Mouse (Mus musculus): ENCODE data around the gene P3h1. TPM values are rescaled to one million over a fixed set of nuclear protein-coding genes. Genes with fewer than 3 reads are reported as not detected.

Gene P3h1
- polyA plus RNA-seq, 1 experiment = 42.4 TPM

DNA sequence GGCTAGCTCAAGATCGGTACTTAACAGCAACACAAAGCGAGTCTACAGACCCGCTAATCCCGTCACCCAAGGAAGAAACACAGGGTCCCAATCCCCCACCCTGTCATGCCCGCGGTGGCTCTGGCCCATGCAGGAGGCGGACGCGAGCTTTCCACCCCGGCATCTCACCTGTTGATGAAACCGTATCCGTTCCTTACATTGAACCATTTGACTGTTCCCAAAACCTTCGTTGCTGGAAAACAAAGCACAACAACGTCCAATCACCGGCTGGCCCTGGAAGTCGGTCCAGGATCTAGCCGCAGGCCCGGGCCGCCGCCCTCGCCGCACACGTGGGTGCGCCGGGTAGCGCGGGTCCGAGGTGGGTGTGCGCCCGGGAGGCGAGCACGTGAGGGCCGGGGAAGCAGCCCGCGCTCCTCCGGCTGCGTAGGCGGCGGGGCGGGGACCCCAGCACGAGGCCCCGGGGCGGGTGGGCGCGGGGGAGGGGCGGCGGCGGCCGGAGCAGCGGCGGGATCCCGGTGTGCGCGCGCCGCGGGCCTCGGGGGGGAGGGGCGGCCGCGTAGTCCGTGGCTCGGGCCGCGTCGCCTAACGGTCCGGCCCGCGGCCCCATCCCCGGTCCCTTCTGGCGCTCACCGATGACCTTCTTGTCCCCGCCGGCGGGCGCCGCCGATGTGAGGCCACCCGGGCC, 61.0 kb downstream of the P3h1 start:
- peak overlapping the region; percentile 92 for H3K4me2 ChIP-seq (ENCODE audit: low read depth)
- H3K36me3 ChIP-seq (ENCODE audit: control insufficient read depth, insufficient read depth) = peaks cover 16% of the 10 kb centered on the region
- H3K79me2 ChIP-seq (ENCODE audit: control insufficient read depth, insufficient read depth) = peaks cover 54% of the 10 kb centered on the region
- peak overlapping the region; percentile 86 for H3K4me3 ChIP-seq
- H3K27me3 ChIP-seq (ENCODE audit: control insufficient read depth, insufficient read depth, insufficient read length) = no peaks in the 10 kb centered on the region
- TF ChIP-seq TCF12 (IDR thresholded peaks at IDR 0.05; ENCODE audit: insufficient read depth, poor library complexity, severe bottlenecking) (no peak), POLR2AphosphoS2 (IDR thresholded peaks at IDR 0.05; ENCODE audit: insufficient read length, low read depth) (peak; percentile 58), POLR2A (IDR thresholded peaks at IDR 0.05; ENCODE audit: insufficient read length, low read depth) (peak; percentile 42)
- H3ac ChIP-seq (ENCODE audit: control insufficient read depth, insufficient read length) = peak overlapping the region; percentile 99

DNA sequence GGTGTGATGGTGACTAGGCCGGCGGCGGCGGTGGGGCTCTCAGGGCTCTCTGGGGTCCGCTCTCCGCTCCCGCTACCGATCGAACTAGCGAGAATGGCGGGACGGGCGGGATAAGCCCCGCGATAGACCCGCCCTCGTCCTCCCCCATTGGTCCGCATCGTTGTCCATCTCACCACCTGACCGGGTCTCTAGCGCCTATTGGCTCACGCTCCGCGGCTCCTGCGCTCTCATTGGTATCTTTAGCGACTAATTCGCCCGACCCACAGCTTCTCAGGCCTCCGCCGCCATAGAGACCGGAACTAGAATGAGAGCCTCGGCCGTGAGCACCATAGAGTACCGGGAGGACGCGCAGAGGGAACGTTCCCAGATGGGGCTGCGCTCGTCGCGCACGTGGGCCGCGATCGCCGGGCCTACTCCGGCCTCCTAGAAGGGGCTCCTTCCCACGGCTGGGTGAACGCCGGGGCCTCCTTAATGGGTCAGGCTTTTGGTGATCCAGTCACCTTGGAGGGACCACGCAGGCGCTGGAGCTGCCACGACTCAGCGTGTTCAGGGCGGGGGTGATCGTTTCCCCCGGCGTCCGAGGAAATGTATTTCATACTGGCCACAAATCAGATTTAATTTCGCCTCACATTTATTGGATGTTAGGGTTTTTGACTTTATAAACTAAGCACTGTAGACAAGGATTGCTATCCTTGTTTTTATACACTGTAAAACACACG, 61.9 kb downstream of the P3h1 start, which contains the start of gene Ybx1:
Gene Ybx1, minus strand, starts transcription at position 190 of the 719 bp plus-strand sequence.
- TF ChIP-seq POLR2A (IDR thresholded peaks at IDR 0.05; ENCODE audit: insufficient read length, low read depth) = peak; percentile 74
- TF ChIP-seq MYOG (IDR thresholded peaks at IDR 0.05; ENCODE audit: control insufficient read depth in 1 of 3, insufficient read depth in 1 of 3, insufficient read length in 2 of 3, low read depth in 2 of 3) = no peak
- TF ChIP-seq REST (IDR thresholded peaks at IDR 0.05; ENCODE audit: insufficient read depth, insufficient read length) = peak; percentile 24
- peak; percentile 67 for TF ChIP-seq POLR2AphosphoS2 (IDR thresholded peaks at IDR 0.05; ENCODE audit: insufficient read length, low read depth)
- TF ChIP-seq CEBPB (IDR thresholded peaks at IDR 0.05; ENCODE audit: insufficient read depth, poor library complexity, severe bottlenecking) = no peak
- TF ChIP-seq MAX (IDR thresholded peaks at IDR 0.05; ENCODE audit: low read depth) = peak; percentile 12
- TF ChIP-seq USF1 (IDR thresholded peaks at IDR 0.05; ENCODE audit: low read depth) = peak; percentile 91
- TF ChIP-seq E2F4 (IDR thresholded peaks at IDR 0.05; ENCODE audit: insufficient read depth) = peak; percentile 61
- Histone ChIP-seq H3K36me3 (ENCODE audit: control insufficient read depth, insufficient read depth) (peaks cover 16% of the 10 kb centered on the region), H3K4me2 (ENCODE audit: low read depth) (peak within 1 kb of the TSS; percentile 98), H3ac (ENCODE audit: control insufficient read depth, insufficient read length) (peak within 1 kb of the TSS; percentile 99), H3K4me3 (peak within 1 kb of the TSS; percentile 86), H3K79me2 (ENCODE audit: control insufficient read depth, insufficient read depth) (peaks cover 46% of the 10 kb centered on the region), H3K27me3 (ENCODE audit: control insufficient read depth, insufficient read depth, insufficient read length) (no peaks in the 10 kb centered on the region)

DNA sequence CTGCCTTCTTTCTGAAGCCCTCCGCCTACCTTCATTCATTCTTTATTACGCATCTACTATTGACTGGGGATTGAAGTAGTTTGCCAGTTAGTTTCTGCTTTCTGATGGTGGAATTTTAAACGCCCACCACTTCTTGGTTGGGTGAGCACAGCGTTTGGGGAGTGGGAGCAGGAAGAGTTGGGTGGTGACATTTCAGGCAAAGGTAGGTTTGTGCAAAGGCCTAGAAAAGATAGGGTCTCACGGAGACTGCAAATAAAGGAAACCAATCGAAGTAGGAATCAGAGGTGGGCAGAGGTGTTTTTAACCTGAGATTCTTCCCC, 62.4 kb downstream of the P3h1 start:
- no peak for TF ChIP-seq CEBPB (IDR thresholded peaks at IDR 0.05; ENCODE audit: insufficient read depth, poor library complexity, severe bottlenecking)
- TF ChIP-seq REST (IDR thresholded peaks at IDR 0.05; ENCODE audit: insufficient read depth, insufficient read length) = no peak
- TF ChIP-seq SRF (IDR thresholded peaks at IDR 0.05; ENCODE audit: control insufficient read depth, insufficient read length, low read depth) = no peak
- no peak for TF ChIP-seq E2F4 (IDR thresholded peaks at IDR 0.05; ENCODE audit: insufficient read depth)
- TF ChIP-seq POLR2AphosphoS2 (IDR thresholded peaks at IDR 0.05; ENCODE audit: insufficient read length, low read depth) = no peak
- TF ChIP-seq USF1 (IDR thresholded peaks at IDR 0.05; ENCODE audit: low read depth) = no peak
- no peak for TF ChIP-seq MYOG (IDR thresholded peaks at IDR 0.05; ENCODE audit: control insufficient read depth in 1 of 3, insufficient read depth in 1 of 3, insufficient read length in 2 of 3, low read depth in 2 of 3)
- no peak for TF ChIP-seq MAX (IDR thresholded peaks at IDR 0.05; ENCODE audit: low read depth)
- no peak for TF ChIP-seq POLR2A (IDR thresholded peaks at IDR 0.05; ENCODE audit: insufficient read length, low read depth)
- TF ChIP-seq MYOD1 (IDR thresholded peaks at IDR 0.05; ENCODE audit: control insufficient read depth in 1 of 3, insufficient read length in 2 of 3, low read depth in 2 of 3) = no peak
- TF ChIP-seq TCF3 (IDR thresholded peaks at IDR 0.05; ENCODE audit: insufficient read length, low read depth) = no peak
- TF ChIP-seq TCF12 (IDR thresholded peaks at IDR 0.05; ENCODE audit: insufficient read depth, poor library complexity, severe bottlenecking) = no peak

DNA sequence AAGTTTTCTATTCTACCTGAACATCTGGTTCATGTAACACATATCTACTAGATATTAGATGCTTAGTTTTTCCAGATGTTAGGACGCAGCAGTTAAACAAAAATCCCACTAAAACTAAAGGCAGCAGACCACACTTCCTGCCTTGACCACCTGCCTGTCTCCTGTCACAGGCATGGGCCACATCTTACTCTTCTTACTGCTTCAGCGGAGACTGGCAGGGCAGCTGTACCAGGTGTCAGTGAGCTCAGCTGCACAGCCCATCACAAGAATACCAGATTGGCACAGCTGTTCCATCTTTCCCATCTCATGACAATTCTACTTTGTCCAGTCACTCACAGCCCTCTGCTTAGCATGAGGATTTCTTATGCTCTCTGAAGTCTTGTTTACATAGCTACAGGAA, 64.6 kb downstream of the P3h1 start:
- Histone ChIP-seq H3ac (ENCODE audit: control insufficient read depth, insufficient read length) (no peak overlapping the region), H3K4me3 (no peak overlapping the region), H3K79me2 (ENCODE audit: control insufficient read depth, insufficient read depth) (peaks cover 18% of the 10 kb centered on the region), H3K36me3 (ENCODE audit: control insufficient read depth, insufficient read depth) (no peaks in the 10 kb centered on the region), H3K4me2 (ENCODE audit: low read depth) (no peak overlapping the region), H3K27me3 (ENCODE audit: control insufficient read depth, insufficient read depth, insufficient read length) (no peaks in the 10 kb centered on the region)
- no peak for TF ChIP-seq POLR2A (IDR thresholded peaks at IDR 0.05; ENCODE audit: insufficient read length, low read depth)
- TF ChIP-seq MYOD1 (IDR thresholded peaks at IDR 0.05; ENCODE audit: control insufficient read depth in 1 of 3, insufficient read length in 2 of 3, low read depth in 2 of 3) = peak in 2 of 3 experiments; percentile 24 to 55
- peak in 1 of 3 experiments; percentile 8 for TF ChIP-seq MYOG (IDR thresholded peaks at IDR 0.05; ENCODE audit: control insufficient read depth in 1 of 3, insufficient read depth in 1 of 3, insufficient read length in 2 of 3, low read depth in 2 of 3)
- TF ChIP-seq POLR2AphosphoS2 (IDR thresholded peaks at IDR 0.05; ENCODE audit: insufficient read length, low read depth) = no peak

More for the DNA sequence above, 62.4 kb downstream of the P3h1 start:
- Histone ChIP-seq H3K79me2 (ENCODE audit: control insufficient read depth, insufficient read depth) (peaks cover 41% of the 10 kb centered on the region), H3K36me3 (ENCODE audit: control insufficient read depth, insufficient read depth) (peaks cover 10% of the 10 kb centered on the region), H3K4me2 (ENCODE audit: low read depth) (peak overlapping the region; percentile 98), H3K27me3 (ENCODE audit: control insufficient read depth, insufficient read depth, insufficient read length) (no peaks in the 10 kb centered on the region), H3ac (ENCODE audit: control insufficient read depth, insufficient read length) (peak overlapping the region; percentile 99), H3K4me3 (peak overlapping the region; percentile 86)

Other genes with a start within 250 kb of the P3h1 start
- 55.8 TPM for gene Slc2a1, start 124.2 kb upstream of the P3h1 start, polyA plus RNA-seq (2012; fragmentation: generic; extraction: Trizol)
- gene Zfp691, start 58.7 kb upstream of the P3h1 start, polyA plus RNA-seq (2012; fragmentation: generic; extraction: Trizol) = 7.2 TPM
- 0.13 TPM for gene Ermap, start 42.9 kb upstream of the P3h1 start, polyA plus RNA-seq (2012; fragmentation: generic; extraction: Trizol)
- gene Svbp, start 37.6 kb upstream of the P3h1 start, polyA plus RNA-seq (2012; fragmentation: generic; extraction: Trizol) = 241 TPM
- 0.07 TPM for gene Tmem269, start 14.7 kb upstream of the P3h1 start, polyA plus RNA-seq (2012; fragmentation: generic; extraction: Trizol)
- 14.5 TPM for gene AU022252, start 203 bp upstream of the P3h1 start, polyA plus RNA-seq (2012; fragmentation: generic; extraction: Trizol)
- gene Cldn19, start 22.5 kb downstream of the P3h1 start, polyA plus RNA-seq (2012; fragmentation: generic; extraction: Trizol) = 0.01 TPM
- 734 TPM for gene Ybx1, start 61.7 kb downstream of the P3h1 start, polyA plus RNA-seq (2012; fragmentation: generic; extraction: Trizol)
- 22.2 TPM for gene Ppih, start 87.6 kb downstream of the P3h1 start, polyA plus RNA-seq (2012; fragmentation: generic; extraction: Trizol)
- gene Ccdc30, start 182.6 kb downstream of the P3h1 start, polyA plus RNA-seq (2012; fragmentation: generic; extraction: Trizol) = 0.17 TPM
- 9.1 TPM for gene Ppcs, start 189.5 kb downstream of the P3h1 start, polyA plus RNA-seq (2012; fragmentation: generic; extraction: Trizol)
- gene Zmynd12, start 189.9 kb downstream of the P3h1 start, polyA plus RNA-seq (2012; fragmentation: generic; extraction: Trizol) = 0.05 TPM

Data from myocyte (in vitro differentiated cells).